Mouse (Mus musculus): ENCODE measurements around the gene Magi2.
"Not testable (repeated sequence)": the region's sequence is repeated elsewhere in the genome, so short reads cannot be mapped to it uniquely, and the experiment has no call there.

Magi2 gene

DNA sequence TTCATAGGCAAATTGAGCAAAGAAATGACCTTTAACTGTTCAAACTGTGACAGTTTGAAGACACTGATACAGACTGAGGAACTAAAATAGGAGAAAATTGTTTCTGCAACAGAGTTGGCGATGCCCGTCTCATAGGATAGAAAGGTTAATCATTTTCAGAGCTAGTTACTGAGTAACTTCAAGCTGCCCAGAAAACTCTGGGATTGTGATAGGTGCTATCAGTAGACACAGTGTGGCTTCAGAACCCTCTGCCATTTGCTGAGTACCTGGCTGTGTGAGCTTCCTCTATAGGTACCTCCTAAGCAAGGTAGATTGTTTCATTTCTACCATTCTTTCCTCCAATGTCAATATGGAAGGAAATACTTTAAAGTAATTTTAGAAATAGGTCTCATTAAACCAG is 1014.7 kb downstream of the Magi2 start:
- DNase-seq (ENCODE audit: low read depth, low spot score), result no peak

DNA sequence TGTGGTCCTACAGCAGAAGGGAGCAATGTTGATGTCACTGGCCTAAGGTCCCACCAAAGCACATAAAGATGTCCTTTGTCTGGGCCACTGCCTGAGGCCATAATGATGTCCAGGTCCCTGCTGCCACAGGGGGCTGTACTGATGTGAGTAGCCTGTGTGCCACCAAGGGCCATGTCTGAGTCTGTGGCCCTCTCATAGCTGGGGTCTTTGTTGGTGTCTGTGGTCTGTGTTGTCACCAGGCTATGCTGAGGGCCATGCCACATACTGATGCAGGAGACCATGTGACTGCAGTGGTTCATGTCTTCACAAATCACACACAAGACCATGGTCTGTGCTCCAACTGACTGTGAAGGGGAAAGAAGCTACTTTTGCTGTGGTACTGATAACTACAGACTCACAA is 1015.7 kb downstream of the Magi2 start:
- DNase-seq (ENCODE audit: low read depth, low spot score), result no peak

GRCm38 (mm10) chr5:20249382-20249781 is 1022.5 kb downstream of the Magi2 start:
- DNase-seq (ENCODE audit: low read depth, low spot score), result no peak

- no peak for DNase-seq (ENCODE audit: low read depth, low spot score)
Observed at GRCm38 (mm10) chr5:20251541-20251940, 1024.7 kb downstream of the Magi2 start.

DNA sequence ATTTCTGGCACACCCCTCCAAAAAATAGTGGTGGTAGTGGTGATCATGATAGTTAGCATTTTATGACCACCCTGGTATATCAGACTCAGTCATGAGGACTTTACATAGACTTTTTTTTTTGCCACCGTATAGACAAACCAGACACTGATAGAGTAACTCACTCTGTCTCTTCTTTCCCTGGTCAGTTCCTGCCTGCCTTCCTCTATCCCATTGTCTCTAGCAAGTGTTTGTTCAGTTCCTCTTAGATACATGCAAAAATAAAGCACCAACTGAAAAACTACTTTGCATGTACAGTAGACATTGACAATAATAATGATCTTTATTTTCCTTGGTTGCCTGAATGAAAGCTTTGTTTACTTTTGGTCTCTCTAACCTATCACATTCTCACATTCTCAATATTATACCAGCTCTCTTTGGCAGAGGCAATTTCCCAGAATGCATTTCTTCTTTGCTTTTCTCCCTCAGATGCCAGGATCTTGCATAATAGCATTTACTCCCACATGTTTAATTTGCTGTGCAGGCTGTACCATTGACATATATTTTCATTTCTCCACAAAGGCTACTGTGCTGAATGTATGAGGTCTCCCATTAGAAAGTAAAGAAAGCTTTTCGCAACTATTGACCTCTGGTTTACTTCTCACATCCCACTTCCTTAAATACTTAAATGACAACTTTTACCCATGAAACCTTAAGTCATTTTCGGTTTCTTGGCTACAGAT is 1029.5 kb downstream of the Magi2 start:
- no peak for DNase-seq (ENCODE audit: low read depth, low spot score)

DNA sequence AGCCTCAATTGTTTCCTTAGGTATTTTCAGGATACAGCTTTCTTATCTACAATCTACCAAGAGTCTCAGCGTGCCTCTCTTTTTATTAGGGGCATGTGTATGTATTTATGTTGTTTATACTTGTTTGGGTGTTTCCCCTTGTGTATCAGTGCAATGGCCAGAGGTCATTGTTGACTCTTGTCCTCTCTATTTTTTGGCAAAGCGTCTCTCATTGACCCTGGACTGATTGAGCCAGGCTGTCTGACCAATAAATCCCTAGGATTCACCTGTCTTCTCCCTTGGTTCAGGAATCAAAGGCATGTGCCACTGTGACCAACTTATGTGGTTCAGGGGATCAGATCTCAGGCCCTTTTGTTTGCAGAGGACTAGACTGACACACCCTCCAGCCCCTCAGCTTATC is 1030.1 kb downstream of the Magi2 start:
- DNase-seq (ENCODE audit: low read depth, low spot score), result no peak

DNA sequence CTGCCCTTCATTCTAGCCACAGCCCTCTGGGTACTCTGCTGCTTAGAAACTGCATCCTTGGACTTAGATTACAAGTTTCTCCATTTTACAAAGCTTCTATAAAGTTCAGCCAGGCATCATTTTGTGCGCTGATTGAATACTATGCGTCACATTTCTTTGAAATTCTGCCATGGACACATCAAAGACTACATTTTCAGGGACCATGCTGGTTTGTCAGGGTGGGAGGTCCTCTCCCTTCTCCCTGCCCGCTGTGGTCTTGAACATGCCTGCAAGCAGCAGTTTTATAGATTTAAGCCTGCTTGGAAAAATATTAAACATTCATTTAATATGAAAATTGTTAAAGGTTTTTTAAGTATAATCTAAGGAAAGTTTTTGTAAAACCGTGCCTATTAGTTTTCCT is 1030.6 kb downstream of the Magi2 start:
- DNase-seq (ENCODE audit: low read depth, low spot score), result no peak

DNA sequence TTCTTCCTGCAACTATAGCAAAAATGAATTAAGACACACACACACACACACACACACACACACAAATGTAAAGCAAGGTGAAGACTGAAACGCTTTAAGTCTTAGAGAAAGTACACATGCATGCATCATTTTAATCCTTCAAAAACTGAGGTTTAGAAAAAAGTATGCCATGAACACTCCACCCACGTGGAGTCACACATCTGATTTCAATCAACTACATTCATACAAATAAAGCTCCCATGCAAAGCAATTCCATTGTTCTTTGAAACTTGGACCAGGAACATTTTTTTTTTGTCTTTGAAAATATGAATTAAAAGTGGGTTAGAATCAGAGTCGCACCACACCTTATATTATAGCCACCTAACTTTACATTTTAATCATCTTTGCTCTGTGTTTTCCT is 1032.9 kb downstream of the Magi2 start:
- DNase-seq (ENCODE audit: low read depth, low spot score), result no peak

DNA sequence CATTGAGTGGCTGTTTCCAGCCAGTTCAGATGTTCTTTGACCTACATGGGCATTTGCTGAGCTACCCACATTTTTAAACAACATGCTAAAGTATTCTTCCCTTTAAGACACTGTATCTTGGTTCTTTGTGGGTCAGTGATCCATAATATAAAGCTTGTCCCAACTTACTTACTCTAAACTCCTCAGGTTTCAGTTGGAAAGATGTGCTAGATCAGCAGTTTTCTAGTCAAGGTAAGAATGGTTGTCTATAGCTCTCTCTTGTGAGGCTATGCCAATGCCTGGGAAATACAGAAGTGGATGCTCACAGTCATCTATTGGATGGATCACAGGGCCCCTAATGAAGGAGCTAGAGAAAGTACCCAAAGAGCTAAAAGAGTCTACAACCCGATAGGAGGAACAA is 1045.8 kb downstream of the Magi2 start:
- DNase-seq (ENCODE audit: low read depth, low spot score), result not testable (repeated sequence)

DNA sequence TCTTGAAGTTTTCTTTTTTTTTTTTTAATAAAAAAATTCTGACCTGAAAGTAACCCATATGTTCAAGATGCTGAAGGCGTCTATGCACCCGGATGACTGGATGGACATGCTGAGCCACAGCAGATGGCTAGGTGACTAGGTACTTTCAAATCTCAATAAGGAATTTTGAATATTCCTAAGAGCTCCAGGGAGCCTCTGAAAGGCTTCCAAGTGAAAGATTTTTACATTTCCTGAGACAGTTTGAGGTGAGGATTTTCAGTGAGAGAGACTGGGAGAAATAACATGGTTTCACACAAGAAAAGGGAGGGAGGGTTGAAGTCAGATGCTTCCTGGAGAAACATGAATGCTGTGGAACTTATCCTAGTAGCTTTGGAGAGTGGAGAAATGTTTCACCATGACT is 1048.8 kb downstream of the Magi2 start:
- DNase-seq (ENCODE audit: low read depth, low spot score), result no peak

DNA sequence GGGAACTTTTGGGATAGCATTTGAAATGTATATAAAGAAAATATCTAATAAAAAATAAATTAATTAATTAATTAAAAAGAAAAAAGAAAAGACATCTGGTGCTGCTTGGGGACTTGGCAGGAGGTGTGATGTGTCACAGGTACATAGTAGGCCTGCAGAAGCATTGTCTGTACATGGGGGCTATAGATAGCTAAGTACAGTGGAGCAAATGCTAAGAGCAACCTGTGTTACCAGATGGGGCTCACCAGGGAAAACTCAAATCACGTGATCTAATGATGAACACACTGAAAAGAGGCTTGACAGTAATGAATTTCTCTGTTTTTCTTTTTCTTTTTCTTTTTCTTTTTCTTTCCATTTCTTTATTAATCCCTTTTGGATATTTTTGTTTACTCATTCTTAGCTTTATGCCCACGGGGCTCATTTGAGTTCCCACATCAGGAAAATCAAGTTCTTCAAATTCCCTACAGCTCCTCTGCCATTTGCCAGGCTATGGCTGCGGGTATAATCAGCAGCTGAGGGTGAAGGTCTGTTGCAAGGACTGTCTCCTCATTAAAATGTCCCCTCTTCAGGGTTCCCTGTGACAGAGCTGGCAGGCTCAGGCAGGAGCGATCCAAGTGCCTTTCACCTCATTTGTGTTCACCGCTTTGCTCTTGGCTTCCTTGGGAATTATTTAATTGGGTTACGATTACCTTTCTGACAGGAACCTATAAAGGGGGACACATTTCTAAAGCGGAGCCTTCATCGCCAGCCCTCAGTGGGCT is 1058.4 kb downstream of the Magi2 start:
- DNase-seq (ENCODE audit: low read depth, low spot score), result no peak

GRCm38 (mm10) chr5:20294521-20294920 is 1067.7 kb downstream of the Magi2 start:
- no peak for DNase-seq (ENCODE audit: low read depth, low spot score)

GRCm38 (mm10) chr5:20299816-20300215 is 1073.0 kb downstream of the Magi2 start:
- no peak for DNase-seq (ENCODE audit: low read depth, low spot score)

DNA sequence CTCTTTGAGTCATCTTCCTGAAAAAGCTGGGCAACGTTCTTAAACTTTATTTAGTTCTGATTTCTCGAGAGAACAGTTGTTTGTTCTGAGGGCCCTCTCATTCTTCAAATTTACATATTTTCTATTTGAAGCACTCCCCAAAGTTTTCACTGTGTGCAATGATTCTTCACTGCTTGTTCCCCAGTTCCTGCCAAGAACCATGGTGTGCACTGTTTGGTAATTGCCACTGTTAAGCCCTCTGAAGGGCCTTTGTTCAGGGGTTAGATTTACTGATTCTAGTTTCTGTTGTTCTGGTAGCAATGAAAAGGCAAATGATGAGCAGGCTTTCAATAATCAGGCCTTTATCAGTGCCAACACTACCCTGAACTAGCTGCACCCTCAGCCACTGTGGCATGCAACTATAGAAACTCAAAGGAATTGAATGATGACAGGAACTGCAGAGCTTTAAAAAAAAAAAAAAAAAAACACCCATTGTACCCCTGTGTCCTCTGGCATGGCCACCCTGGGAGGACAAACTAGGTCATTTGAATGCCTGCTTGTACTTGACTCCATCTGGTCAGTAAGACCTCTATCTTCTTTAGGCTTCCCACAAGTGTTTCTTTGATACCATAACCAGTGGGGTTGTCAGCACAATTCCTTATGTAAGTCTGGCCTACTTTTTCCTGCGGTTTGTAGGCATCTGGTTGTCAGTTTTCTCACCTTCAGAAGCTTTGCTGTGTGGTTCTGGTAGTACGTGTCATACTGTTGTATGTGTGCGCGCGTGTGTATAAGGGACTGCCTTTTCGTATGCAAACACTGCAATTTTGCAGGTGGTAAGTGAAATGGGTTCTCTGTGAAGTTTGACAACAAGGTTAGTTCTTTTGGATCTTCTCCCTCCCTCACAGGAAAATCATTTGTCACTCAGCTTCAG is 1076.5 kb downstream of the Magi2 start:
- DNase-seq (ENCODE audit: low read depth, low spot score), result no peak

- DNase-seq (ENCODE audit: low read depth, low spot score), result no peak
Observed at GRCm38 (mm10) chr5:20320970-20321369, 1094.1 kb downstream of the Magi2 start.

GRCm38 (mm10) chr5:20325290-20325689 is 1098.5 kb downstream of the Magi2 start:
- no peak for DNase-seq (ENCODE audit: low read depth, low spot score)

DNA sequence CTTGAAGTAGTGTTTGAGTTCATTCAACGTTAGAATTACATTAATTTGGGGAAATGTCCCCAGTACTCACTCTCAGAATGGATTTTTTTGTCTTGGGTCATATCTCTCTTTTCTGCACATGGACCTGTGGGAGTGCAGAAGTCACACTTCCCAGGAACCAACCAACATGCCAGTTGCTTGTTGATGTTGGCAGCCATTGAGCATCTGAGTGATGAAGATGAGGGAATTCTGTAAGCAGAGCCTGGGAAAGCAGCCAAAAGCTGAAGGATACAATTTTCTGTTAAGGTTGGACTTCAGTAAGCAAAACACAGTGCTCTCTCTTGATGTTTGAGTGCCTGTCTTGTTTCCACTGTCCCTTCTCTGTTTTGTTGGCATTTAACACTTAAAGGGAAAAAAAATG is 1102.1 kb downstream of the Magi2 start:
- no peak for DNase-seq (ENCODE audit: low read depth, low spot score)

- no peak for DNase-seq (ENCODE audit: low read depth, low spot score)
Observed at GRCm38 (mm10) chr5:20330025-20330424, 1103.2 kb downstream of the Magi2 start.

- DNase-seq (ENCODE audit: low read depth, low spot score), result no peak
Observed at GRCm38 (mm10) chr5:20332574-20332973, 1105.7 kb downstream of the Magi2 start.

- no peak for DNase-seq (ENCODE audit: low read depth, low spot score)
Observed at GRCm38 (mm10) chr5:20334549-20334948, 1107.7 kb downstream of the Magi2 start.

- DNase-seq (ENCODE audit: low read depth, low spot score), result no peak
Observed at GRCm38 (mm10) chr5:20352941-20353340, 1126.1 kb downstream of the Magi2 start.

DNA sequence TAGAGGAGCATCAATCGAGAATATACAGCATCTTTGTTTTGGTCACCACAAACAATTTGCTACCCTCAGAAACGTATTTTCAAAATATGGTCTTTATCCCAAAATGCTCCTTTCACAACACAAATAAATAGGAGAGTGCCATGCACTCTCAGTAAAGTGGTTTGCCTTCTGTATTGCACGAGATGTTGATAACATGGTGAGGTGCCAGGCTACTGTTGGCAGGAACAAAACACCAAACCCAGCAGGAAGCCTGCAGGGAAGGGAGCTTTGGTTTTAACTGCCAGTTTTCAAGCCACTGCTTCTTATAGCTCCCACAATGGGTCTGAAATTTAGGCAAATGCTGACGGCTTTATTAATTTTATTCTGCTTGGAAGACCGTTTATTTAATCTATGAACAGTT is 1131.6 kb downstream of the Magi2 start:
- DNase-seq (ENCODE audit: low read depth, low spot score), result no peak

All from 3T3-L1 (cell line).